Mouse (Mus musculus): ENCODE results near the gene Smco4. TPM values are rescaled to one million over a fixed set of nuclear protein-coding genes. Genes with fewer than 3 reads are reported as not detected.

Smco4 gene
- polyA plus RNA-seq (2011; ENCODE audit: insufficient read length, low read depth, missing spikeins), result 16.7 and 19.3 TPM in 2 replicates

GRCm38 (mm10) chr9:15493235-15493924, at the start of gene Smco4:
TSS of gene Smco4 (plus strand) at chr9:15493432.
- TF ChIP-seq CTCF (IDR thresholded peaks at IDR 0.05; ENCODE audit: borderline replicate concordance, insufficient read depth, low read length) (0 out of 2 replicates have a peak, but pooled peaks have one; percentile 16), POLR2A (IDR thresholded peaks at IDR 0.05; ENCODE audit: low read depth, low read length) (peak; percentile 36; the same call in 1 of the 2 replicates)
- Histone ChIP-seq H3K4me1 (ENCODE audit: control insufficient read depth, insufficient read depth, low read length) (peaks cover 9% of the 10 kb centered on the region), H3K27ac (ENCODE audit: insufficient read depth, low read length) (no peak within 1 kb of the TSS)

GRCm38 (mm10) chr9:15447397-15447796, 45.8 kb upstream of the Smco4 start:
- no peaks in the 10 kb centered on the region for H3K4me1 ChIP-seq (ENCODE audit: control insufficient read depth, insufficient read depth, low read length)
- TF ChIP-seq CTCF (IDR thresholded peaks at IDR 0.05; ENCODE audit: borderline replicate concordance, insufficient read depth, low read length) (no peak), POLR2A (IDR thresholded peaks at IDR 0.05; ENCODE audit: low read depth, low read length) (no peak)
- H3K27ac ChIP-seq (ENCODE audit: insufficient read depth, low read length), result no peak overlapping the region
- H3K4me3 ChIP-seq (ENCODE audit: insufficient read depth, low read length), result no peak overlapping the region

More at GRCm38 (mm10) chr9:15493235-15493924, at the start of gene Smco4:
- peak within 1 kb of the TSS; percentile 79 for H3K4me3 ChIP-seq (ENCODE audit: insufficient read depth, low read length)

- Histone ChIP-seq H3K27ac (ENCODE audit: insufficient read depth, low read length) (no peak overlapping the region), H3K4me1 (ENCODE audit: control insufficient read depth, insufficient read depth, low read length) (no peaks in the 10 kb centered on the region), H3K4me3 (ENCODE audit: insufficient read depth, low read length) (no peak overlapping the region)
- no peak for TF ChIP-seq POLR2A (IDR thresholded peaks at IDR 0.05; ENCODE audit: low read depth, low read length)
- no peak for TF ChIP-seq CTCF (IDR thresholded peaks at IDR 0.05; ENCODE audit: borderline replicate concordance, insufficient read depth, low read length)
Observed at GRCm38 (mm10) chr9:15450921-15451320, 42.3 kb upstream of the Smco4 start.

- no peak overlapping the region for H3K27ac ChIP-seq (ENCODE audit: insufficient read depth, low read length)
- TF ChIP-seq POLR2A (IDR thresholded peaks at IDR 0.05; ENCODE audit: low read depth, low read length) (no peak), CTCF (IDR thresholded peaks at IDR 0.05; ENCODE audit: borderline replicate concordance, insufficient read depth, low read length) (no peak)
- H3K4me3 ChIP-seq (ENCODE audit: insufficient read depth, low read length), result no peak overlapping the region
- no peaks in the 10 kb centered on the region for H3K4me1 ChIP-seq (ENCODE audit: control insufficient read depth, insufficient read depth, low read length)
Observed at GRCm38 (mm10) chr9:15472256-15472655, 21.0 kb upstream of the Smco4 start.

GRCm38 (mm10) chr9:15473206-15473605, 20.0 kb upstream of the Smco4 start:
- TF ChIP-seq POLR2A (IDR thresholded peaks at IDR 0.05; ENCODE audit: low read depth, low read length), result no peak
- no peak for TF ChIP-seq CTCF (IDR thresholded peaks at IDR 0.05; ENCODE audit: borderline replicate concordance, insufficient read depth, low read length)
- Histone ChIP-seq H3K4me3 (ENCODE audit: insufficient read depth, low read length) (no peak overlapping the region), H3K4me1 (ENCODE audit: control insufficient read depth, insufficient read depth, low read length) (no peaks in the 10 kb centered on the region), H3K27ac (ENCODE audit: insufficient read depth, low read length) (no peak overlapping the region)

- TF ChIP-seq CTCF (IDR thresholded peaks at IDR 0.05; ENCODE audit: borderline replicate concordance, insufficient read depth, low read length) (no peak), POLR2A (IDR thresholded peaks at IDR 0.05; ENCODE audit: low read depth, low read length) (no peak)
- Histone ChIP-seq H3K27ac (ENCODE audit: insufficient read depth, low read length) (no peak overlapping the region), H3K4me1 (ENCODE audit: control insufficient read depth, insufficient read depth, low read length) (no peaks in the 10 kb centered on the region), H3K4me3 (ENCODE audit: insufficient read depth, low read length) (no peak overlapping the region)
Observed at GRCm38 (mm10) chr9:15477556-15477955, 15.7 kb upstream of the Smco4 start.

- H3K27ac ChIP-seq (ENCODE audit: insufficient read depth, low read length), result no peak overlapping the region
- TF ChIP-seq POLR2A (IDR thresholded peaks at IDR 0.05; ENCODE audit: low read depth, low read length), result no peak
- TF ChIP-seq CTCF (IDR thresholded peaks at IDR 0.05; ENCODE audit: borderline replicate concordance, insufficient read depth, low read length), result no peak
- H3K4me3 ChIP-seq (ENCODE audit: insufficient read depth, low read length), result no peak overlapping the region
- H3K4me1 ChIP-seq (ENCODE audit: control insufficient read depth, insufficient read depth, low read length), result no peaks in the 10 kb centered on the region; the same call in 1 of the 2 replicates
Observed at GRCm38 (mm10) chr9:15487682-15488424, 5.4 kb upstream of the Smco4 start.

- H3K4me3 ChIP-seq (ENCODE audit: insufficient read depth, low read length), result no peak overlapping the region
- H3K4me1 ChIP-seq (ENCODE audit: control insufficient read depth, insufficient read depth, low read length), result peaks cover under 1% of the 10 kb centered on the region; the same call in 1 of the 2 replicates
- no peak for TF ChIP-seq POLR2A (IDR thresholded peaks at IDR 0.05; ENCODE audit: low read depth, low read length)
- no peak for TF ChIP-seq CTCF (IDR thresholded peaks at IDR 0.05; ENCODE audit: borderline replicate concordance, insufficient read depth, low read length)
- H3K27ac ChIP-seq (ENCODE audit: insufficient read depth, low read length), result no peak overlapping the region
Observed at GRCm38 (mm10) chr9:15489293-15489692, 3.9 kb upstream of the Smco4 start.

GRCm38 (mm10) chr9:15490331-15491100, 2.7 kb upstream of the Smco4 start:
- Histone ChIP-seq H3K27ac (ENCODE audit: insufficient read depth, low read length) (no peak overlapping the region), H3K4me1 (ENCODE audit: control insufficient read depth, insufficient read depth, low read length) (peaks cover 2% of the 10 kb centered on the region), H3K4me3 (ENCODE audit: insufficient read depth, low read length) (no peak overlapping the region)
- TF ChIP-seq POLR2A (IDR thresholded peaks at IDR 0.05; ENCODE audit: low read depth, low read length) (no peak; the same call in 1 of the 2 replicates), CTCF (IDR thresholded peaks at IDR 0.05; ENCODE audit: borderline replicate concordance, insufficient read depth, low read length) (no peak)
